Mouse (Mus musculus): ENCODE results near the gene Aadat. TPM values are rescaled to one million over a fixed set of nuclear protein-coding genes. Genes with fewer than 3 reads are reported as not detected.
A peak's percentile ranks its signal among the peaks of the same experiment; 100 is the strongest.
"Not testable (repeated sequence)": the region's sequence is repeated elsewhere in the genome, so short reads cannot be mapped to it uniquely, and the experiment has no call there.

Gene Aadat
- total RNA-seq (2021) = not detected
- long read RNA-seq, experiment 1 = 0 reads
- long read RNA-seq, experiment 2 = 0 reads

- DNase-seq = peak; percentile 43
Measured at GRCm38 (mm10) chr8:60505653-60506521, at the start of gene Aadat. Aadat (plus strand) TSS chr8:60505932.

DNA sequence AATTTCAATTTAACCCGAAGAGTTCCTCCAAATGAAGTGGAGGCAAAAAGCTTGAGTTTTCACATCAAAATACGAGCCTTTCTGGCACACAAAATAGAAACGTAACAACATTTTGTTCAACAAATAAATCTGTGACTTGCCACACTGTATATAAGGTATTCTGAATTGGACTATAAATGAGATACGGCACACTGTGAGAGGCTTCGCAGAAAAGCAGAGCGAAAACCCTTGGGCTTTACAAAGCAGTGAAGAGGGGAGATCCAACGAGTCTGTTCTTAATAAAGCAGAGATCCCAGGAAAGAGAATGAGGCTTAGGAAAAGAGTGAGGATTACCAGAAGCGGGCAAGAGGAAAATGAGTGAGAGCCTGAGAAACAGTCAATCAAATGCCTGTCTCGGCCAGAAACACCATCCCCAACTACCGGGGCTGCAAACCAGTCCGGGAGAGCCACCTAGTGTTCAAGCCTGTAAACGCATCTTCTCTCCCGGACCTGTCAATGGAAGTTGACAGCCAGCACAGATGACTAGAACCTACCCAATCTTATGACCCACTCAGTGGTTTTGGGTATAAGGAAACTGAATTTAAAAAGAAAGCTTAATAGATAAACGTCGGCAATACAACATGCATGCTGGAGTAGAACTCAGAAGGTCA, 38.9 kb upstream of the Aadat start:
- no peak for DNase-seq

- no peak for DNase-seq
Measured at GRCm38 (mm10) chr8:60490147-60490546, 15.6 kb upstream of the Aadat start.

DNA sequence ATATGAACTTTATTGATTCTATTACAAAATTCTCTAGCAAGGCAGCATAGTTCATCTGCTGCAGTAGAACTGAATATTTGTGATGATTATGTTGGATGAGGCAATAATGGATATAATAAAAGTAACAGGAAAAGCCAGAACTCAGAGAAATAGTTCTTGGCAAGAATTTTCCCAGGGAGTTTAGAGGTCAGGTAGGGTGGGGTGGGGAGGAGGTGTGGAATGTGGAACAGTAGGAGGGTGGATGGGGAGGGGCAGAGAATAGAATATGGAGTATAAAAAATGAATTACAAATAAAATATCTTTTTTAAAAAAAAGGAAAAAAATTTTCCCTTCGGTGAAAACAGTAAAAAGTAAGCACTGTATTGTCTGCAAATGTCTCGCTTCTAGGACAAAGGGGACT, 13.9 kb upstream of the Aadat start:
- DNase-seq = no peak

DNA sequence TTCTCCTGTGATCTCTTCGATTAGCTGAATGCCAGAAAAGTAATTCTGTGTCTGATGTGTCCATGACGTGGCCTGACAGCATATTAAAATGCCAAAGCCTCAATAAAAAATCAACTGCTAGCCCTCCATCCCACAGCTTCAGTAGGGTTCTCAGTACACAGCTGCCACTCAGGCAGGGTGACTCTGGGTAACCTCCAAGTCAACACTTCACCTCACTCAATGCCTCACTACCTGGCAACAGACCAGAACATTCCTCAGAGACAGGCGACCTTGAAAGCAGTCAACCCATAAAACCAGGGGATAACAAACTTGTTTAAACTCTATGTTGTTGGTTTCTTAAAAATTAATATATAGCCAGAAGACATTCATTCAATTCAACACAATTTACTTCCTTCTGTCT, 13.3 kb upstream of the Aadat start:
- DNase-seq = no peak

DNA sequence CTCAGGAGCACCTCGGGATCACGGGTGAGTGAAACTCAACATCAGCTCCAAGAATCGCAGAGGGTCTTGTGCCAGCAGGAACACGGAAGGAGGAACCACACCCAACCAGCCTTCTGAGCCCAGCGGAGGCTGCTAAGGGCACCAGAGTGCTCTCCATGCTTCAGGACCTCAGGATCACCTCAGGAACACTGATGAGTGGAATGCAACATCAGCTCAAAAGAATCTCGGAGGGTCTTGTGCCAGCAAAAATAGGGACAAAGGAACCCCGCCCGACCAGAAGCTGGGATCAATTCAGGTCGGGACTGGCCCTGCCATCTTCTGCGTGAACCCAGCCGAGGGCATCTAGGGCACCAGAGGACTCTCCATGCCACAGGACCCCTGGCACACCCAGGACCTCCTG, 11.1 kb upstream of the Aadat start:
- DNase-seq = no peak

DNA sequence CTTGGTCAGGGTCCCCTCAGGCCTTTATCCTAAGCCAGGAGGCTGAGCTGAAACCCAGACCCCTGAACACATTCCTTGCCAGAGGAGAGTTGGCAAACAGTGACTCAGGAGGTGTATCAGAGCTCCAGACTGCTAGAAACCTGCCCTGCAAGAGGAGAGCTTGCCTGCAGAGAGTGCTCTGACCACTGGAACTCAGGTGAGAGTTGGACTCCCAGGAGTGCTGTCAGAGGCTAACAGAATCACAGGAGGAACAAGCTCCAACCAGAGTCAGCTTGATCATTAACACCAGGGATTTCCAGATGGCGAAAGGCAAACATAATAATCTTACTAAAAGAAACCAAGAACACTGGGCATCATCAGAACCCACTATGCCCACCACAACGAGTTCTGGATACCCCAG, 10.7 kb upstream of the Aadat start:
- DNase-seq = not testable (repeated sequence)

GRCm38 (mm10) chr8:60503098-60503497, 2.6 kb upstream of the Aadat start, which contains the start of gene Gm10283:
Gm10283 (minus strand) TSS chr8:60503198.
- no peak for DNase-seq

GRCm38 (mm10) chr8:60518286-60518685, 12.6 kb downstream of the Aadat start:
- no peak for DNase-seq

DNA sequence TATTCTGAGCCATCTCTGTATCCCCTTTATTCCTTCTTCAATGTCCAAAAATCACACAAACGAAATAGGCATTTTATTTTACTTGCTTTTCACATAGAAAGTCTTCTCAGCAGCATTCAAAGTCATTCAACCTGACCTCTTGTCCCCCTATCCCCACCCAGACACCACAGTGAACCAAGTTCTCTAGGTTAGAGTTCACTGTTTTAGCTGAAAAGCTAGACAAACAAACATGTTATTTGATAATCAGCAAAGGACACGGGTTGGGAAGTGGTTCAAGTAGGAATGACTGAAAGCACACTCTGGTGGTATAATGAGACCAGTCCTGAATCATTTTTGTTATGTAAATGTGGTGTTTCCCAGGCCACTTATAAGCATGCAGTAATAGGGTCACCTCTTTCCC, 29.2 kb downstream of the Aadat start:
- DNase-seq = no peak

- no peak for DNase-seq
Measured at GRCm38 (mm10) chr8:60566783-60567182, 61.1 kb downstream of the Aadat start.

DNA sequence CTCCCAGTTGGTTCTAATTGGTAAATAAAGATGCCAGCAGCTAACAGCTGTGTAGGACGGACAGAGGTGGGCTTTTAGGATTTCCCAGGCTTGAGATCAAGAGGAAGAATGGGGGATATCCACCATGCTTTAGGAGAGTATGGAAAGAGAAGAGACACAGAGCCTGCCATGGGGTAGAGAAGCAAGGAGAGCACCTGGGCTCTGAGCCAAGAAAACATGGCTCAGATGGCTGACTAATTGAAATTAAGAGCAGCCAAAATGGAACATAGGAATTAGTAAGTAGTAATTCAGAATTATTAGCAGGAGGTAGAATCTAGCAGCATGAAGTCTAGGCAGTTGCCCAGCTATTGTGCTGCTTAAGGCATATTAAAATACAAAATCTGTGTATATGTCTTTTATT, 71.5 kb downstream of the Aadat start:
- DNase-seq = no peak

DNA sequence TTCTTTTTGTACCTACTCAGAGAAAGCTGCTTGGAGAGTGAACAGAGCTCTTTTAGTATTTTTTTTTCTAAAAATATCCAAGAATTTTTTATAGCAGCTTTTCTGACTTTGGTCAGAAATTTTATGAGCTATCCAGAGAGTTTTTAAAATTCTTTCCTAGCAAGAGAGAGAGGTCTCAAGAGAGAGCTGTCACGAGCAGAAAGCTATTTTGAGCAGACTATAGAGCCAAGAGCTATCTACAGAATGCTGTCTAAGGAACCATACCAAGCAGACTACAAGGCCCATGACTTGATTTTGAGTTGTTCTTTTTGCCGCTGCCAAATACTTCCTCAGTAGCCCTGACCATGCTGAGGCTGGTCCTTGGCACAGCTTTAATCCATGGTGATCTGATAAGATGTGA, 77.6 kb downstream of the Aadat start:
- no peak for DNase-seq

DNA sequence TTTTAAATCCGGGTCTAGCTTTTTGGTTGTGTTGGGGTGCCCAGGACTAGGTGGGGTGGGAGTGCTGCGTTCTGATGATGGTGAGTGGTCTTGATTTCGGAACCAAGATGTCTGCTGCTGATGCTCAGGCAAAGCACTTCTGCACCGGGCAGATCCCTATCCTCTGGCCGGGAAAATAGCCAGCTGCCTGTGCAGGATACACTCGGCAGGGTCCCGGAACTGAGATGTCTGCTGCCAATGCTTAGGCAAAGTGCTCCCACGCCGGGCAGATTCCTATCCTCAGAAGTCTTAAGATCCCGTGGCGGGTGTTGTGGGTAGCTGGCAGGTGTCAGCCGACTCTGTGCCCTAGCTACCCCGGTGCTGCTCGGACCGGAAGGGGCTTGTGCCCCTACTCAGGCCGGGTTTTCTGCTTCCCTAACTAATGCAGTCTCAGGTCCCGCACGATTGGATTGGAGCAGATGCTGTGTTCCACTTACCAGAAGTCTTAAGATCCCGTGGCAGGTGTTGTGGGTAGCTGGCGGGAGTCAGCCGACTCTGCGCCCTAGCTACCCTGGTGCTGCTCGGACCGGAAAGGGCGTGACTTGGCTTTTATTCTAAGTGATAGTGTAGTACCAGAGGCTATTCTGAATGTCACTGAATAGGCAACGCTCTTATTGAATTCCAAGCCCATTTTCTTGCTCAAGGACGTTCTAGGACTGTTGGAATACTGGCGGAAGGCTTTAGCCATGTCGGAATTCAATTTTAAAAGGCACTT, 85.8 kb downstream of the Aadat start:
- DNase-seq = not testable (repeated sequence)

GRCm38 (mm10) chr8:60594761-60595160, 89.0 kb downstream of the Aadat start:
- no peak for DNase-seq

Other genes starting within 250 kb of the Aadat start
- gene Gm10283, start 2.7 kb upstream of the Aadat start, total RNA-seq (2021) = not detected
- 1 to 10 TPM; 3.8 to 4.4 TPM for gene Mfap3l, start 126.9 kb downstream of the Aadat start, total RNA-seq (2021)

All from gastrocnemius, postnatal 25 days (tissue).